Mouse (Mus musculus): ENCODE results near the gene Cog1.

GRCm38 (mm10) chr11:113600526-113601245 is 48.3 kb upstream of the Cog1 start:
- no peak for TF ChIP-seq CTCF (IDR thresholded peaks at IDR 0.05; ENCODE audit: low read depth)
- TF ChIP-seq EP300 (IDR thresholded peaks at IDR 0.05; ENCODE audit: low read depth): no peak

All from heart, postnatal 0 days (tissue).